8 mouse cellular contexts compared by ENCODE assay signal in the genomic region with DNA sequence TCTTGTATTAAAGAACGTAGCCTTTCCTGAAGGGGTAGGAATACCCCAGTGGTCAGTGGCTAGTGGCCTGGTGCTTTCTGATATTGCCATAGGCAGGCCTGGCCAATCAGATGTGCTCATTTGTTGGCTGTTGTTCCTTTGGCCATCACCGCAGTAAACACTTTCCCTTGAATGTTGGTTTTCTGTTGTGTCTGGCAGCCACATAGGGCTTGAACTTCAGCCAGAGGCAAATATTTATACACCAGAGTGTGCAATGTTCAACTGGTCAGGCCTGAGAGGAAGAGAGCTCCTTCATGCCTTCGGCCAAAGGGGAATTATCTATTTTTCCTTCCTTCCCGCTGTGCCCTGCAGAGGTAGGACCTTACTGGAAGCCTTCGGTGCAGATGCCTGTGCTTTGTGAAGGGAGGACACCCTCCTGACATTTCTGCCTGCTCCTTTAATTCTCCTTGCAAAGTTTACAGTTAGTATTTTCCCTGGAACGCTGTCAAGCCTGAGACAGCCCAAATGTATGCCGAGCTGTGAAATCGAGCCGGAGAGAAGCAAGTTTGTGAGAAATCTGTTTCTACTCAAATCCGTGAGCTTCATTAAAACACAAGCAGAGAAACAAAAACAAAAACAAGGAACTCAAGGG.
A peak's percentile ranks its signal among the peaks of the same experiment; 100 is the strongest.
DNase-seq lines count a peak whose midpoint lies in the region; ATAC-seq and TF ChIP-seq lines count a peak whose summit lies in the region.

No protein-coding gene starts in this region.

- H3K36me3 ChIP-seq in liver, adult 2 months (ENCODE audit: control insufficient read depth, insufficient read depth, low read length): no peaks in the 10 kb centered on the region
- no peaks in the 10 kb centered on the region for H3K36me3 ChIP-seq in heart, embryonic 14.5 days (ENCODE audit: control insufficient read depth, insufficient read depth, low read length)
- no peaks in the 10 kb centered on the region for H3K36me3 ChIP-seq in kidney, postnatal 0 days (ENCODE audit: insufficient read depth, low read length)
- no peaks in the 10 kb centered on the region for H3K36me3 ChIP-seq in lung, embryonic 16.5 days (ENCODE audit: control insufficient read depth, insufficient read depth, low read length)

- WGBS in liver, adult 2 months: 8% methylated on average over 10 of the region's 10 CpGs
- WGBS in heart, embryonic 14.5 days: 55% methylated on average over 10 of the region's 10 CpGs
- 49% methylated on average over 10 of the region's 10 CpGs for WGBS in kidney, postnatal 0 days
- WGBS in lung, embryonic 16.5 days: 34% methylated on average over 10 of the region's 10 CpGs

- no peaks in the 10 kb centered on the region for H3K27me3 ChIP-seq in liver, adult 2 months (ENCODE audit: control insufficient read depth, insufficient read depth, low read length)
- H3K27me3 ChIP-seq in heart, embryonic 14.5 days (ENCODE audit: control insufficient read depth, insufficient read depth, low read length): no peaks in the 10 kb centered on the region
- no peaks in the 10 kb centered on the region for H3K27me3 ChIP-seq in kidney, postnatal 0 days (ENCODE audit: insufficient read depth, low read length)
- no peaks in the 10 kb centered on the region for H3K27me3 ChIP-seq in lung, embryonic 16.5 days (ENCODE audit: control insufficient read depth, insufficient read depth, low read depth, low read length)

- no peaks in the 10 kb centered on the region for H3K9me3 ChIP-seq in heart, embryonic 14.5 days (ENCODE audit: control insufficient read depth, low read length)
- no peaks in the 10 kb centered on the region for H3K9me3 ChIP-seq in kidney, postnatal 0 days (replicated peaks; ENCODE audit: low read length)
- no peaks in the 10 kb centered on the region for H3K9me3 ChIP-seq in lung, embryonic 16.5 days (ENCODE audit: control insufficient read depth, low read length)

- peaks cover 26% of the 10 kb centered on the region for H3K79me2 ChIP-seq in liver, adult 2 months (ENCODE audit: control insufficient read depth, insufficient read depth, low read length)

- peak; percentile 99 for DNase-seq in liver, adult 2 months (ENCODE audit: extremely low read depth, low read depth, low spot score)
- DNase-seq in liver: no peak
- DNase-seq in kidney, postnatal 0 days (ENCODE audit: low spot score): peak; percentile 66
- no peak for DNase-seq in thymus, postnatal 4 days

- TF ChIP-seq POLR2A in liver, adult 2 months (IDR thresholded peaks at IDR 0.05; ENCODE audit: extremely low read depth, insufficient read depth, low read length): no peak
- no peak for TF ChIP-seq POLR2A in cortical plate, adult 2 months (IDR thresholded peaks at IDR 0.05; ENCODE audit: extremely low read depth, insufficient read depth, low read length)

- H3K27ac ChIP-seq in liver, adult 2 months (replicated peaks; ENCODE audit: insufficient read depth, low read depth, low read length): peak overlapping the region; percentile 90
- peak overlapping the region; percentile 98 for H3K27ac ChIP-seq in cortical plate, adult 2 months (ENCODE audit: insufficient read depth, low read length)
- H3K27ac ChIP-seq in heart, embryonic 14.5 days (replicated peaks in 1 of 2; ENCODE audit: control insufficient read depth in 1 of 2, insufficient read depth in 1 of 2, low read depth in 2 of 2, low read length in 2 of 2): peak overlapping the region; percentile 82 to 94
- H3K27ac ChIP-seq in kidney, postnatal 0 days: peak overlapping the region; percentile 94
- H3K27ac ChIP-seq in lung, embryonic 16.5 days (ENCODE audit: low read length): peak overlapping the region; percentile 99

- H3K4me3 ChIP-seq in liver, adult 2 months (ENCODE audit: insufficient read depth, low read depth, low read length): peak overlapping the region; percentile 37
- peak overlapping the region; percentile 36 for H3K4me3 ChIP-seq in cortical plate, adult 2 months (ENCODE audit: insufficient read depth, low read length)
- H3K4me3 ChIP-seq in heart, embryonic 14.5 days (ENCODE audit: control insufficient read depth in 1 of 2, insufficient read depth in 1 of 2, low read depth in 1 of 2, low read length in 2 of 2): peak overlapping the region; percentile 25 to 28
- no peak overlapping the region for H3K4me3 ChIP-seq in kidney, postnatal 0 days (replicated peaks; ENCODE audit: low read depth, low read length)
- H3K4me3 ChIP-seq in lung, embryonic 16.5 days (ENCODE audit: low read length): peak overlapping the region; percentile 41

- H3K4me2 ChIP-seq in heart, embryonic 14.5 days (ENCODE audit: low read length): peak overlapping the region; percentile 67
- H3K4me2 ChIP-seq in kidney, postnatal 0 days (ENCODE audit: low read length): peak overlapping the region; percentile 51
- H3K4me2 ChIP-seq in lung, embryonic 16.5 days (ENCODE audit: low read depth, low read length): peak overlapping the region; percentile 60

- TF ChIP-seq CTCF in liver, adult 2 months (IDR thresholded peaks at IDR 0.05; ENCODE audit: low read depth, low read length): no peak
- TF ChIP-seq CTCF in cortical plate, adult 2 months (IDR thresholded peaks at IDR 0.05; ENCODE audit: extremely low read depth, insufficient read depth, low read length): no peak
- no peak for TF ChIP-seq CTCF in kidney, postnatal 0 days (IDR thresholded peaks at IDR 0.05; ENCODE audit: low read depth)

- peaks cover 21% of the 10 kb centered on the region for H3K4me1 ChIP-seq in liver, adult 2 months (ENCODE audit: control insufficient read depth, insufficient read depth, low read length)
- H3K4me1 ChIP-seq in cortical plate, adult 2 months (ENCODE audit: control insufficient read depth, insufficient read depth, low read length): peaks cover 12% of the 10 kb centered on the region
- peaks cover 19 to 49% of the 10 kb centered on the region in 2 experiments for H3K4me1 ChIP-seq in heart, embryonic 14.5 days (ENCODE audit: control insufficient read depth in 2 of 2, insufficient read depth in 2 of 2, low read length in 2 of 2)
- 0 out of 2 replicates have a peak, but pooled peaks cover 7% of the 10 kb centered on the region for H3K4me1 ChIP-seq in kidney, postnatal 0 days (replicated peaks; ENCODE audit: insufficient read depth, low read length)
- peaks cover 38% of the 10 kb centered on the region for H3K4me1 ChIP-seq in lung, embryonic 16.5 days (replicated peaks; ENCODE audit: control insufficient read depth, insufficient read depth, low read length)

- H3K9ac ChIP-seq in liver, adult 2 months (ENCODE audit: low read depth, low read length): peak overlapping the region; percentile 63
- peak overlapping the region; percentile 60; the same call in 1 of the 2 replicates for H3K9ac ChIP-seq in heart, embryonic 14.5 days (ENCODE audit: low read length)
- H3K9ac ChIP-seq in kidney, postnatal 0 days (ENCODE audit: low read depth, low read length): peak overlapping the region; percentile 29; the same call in 1 of the 2 replicates
- peak overlapping the region; percentile 50 for H3K9ac ChIP-seq in lung, embryonic 16.5 days (ENCODE audit: low read length)

- peak; percentile 12; the same call in 1 of the 2 replicates for ATAC-seq in heart, embryonic 14.5 days (ENCODE audit: insufficient number of reproducible peaks, insufficient read depth, low FRiP score, low read depth)
- 0 out of 2 replicates have a peak, but pooled peaks have one; percentile 29 for ATAC-seq in kidney, postnatal 0 days (replicated peaks; ENCODE audit: low FRiP score, low read depth)
- ATAC-seq in lung, embryonic 16.5 days (ENCODE audit: low read depth): peak; percentile 73
- no peak for ATAC-seq in monocyte, adult 5-6 weeks (replicated peaks; ENCODE audit: insufficient number of reproducible peaks, low FRiP score, low TSS enrichment, poor library complexity, severe bottlenecking)

Comparison
In these comparisons a context has a peak if more than half of its experiments do, and no peak if none do; other contexts are left out.
1. DNase-seq: peak in liver, adult 2 months (single experiment) and kidney, postnatal 0 days (single experiment); none in liver (single experiment) and thymus, postnatal 4 days (single experiment).
2. Peak in every context shown above with its lines, with median percentiles within 50 percentile points of each other: H3K27ac ChIP-seq, H3K9ac ChIP-seq and H3K4me2 ChIP-seq.